Mouse (Mus musculus) frontal cortex, postnatal 14 days (tissue): ENCODE results near the gene Kbtbd2.

Experiments used
- DNase-seq, 2 experiments: peaks; one replicate each; pipeline ENCODE4 v3.0.0; 2022; ENCODE audit warnings: low spot score in 2 of 2

The Kbtbd2 gene

DNA sequence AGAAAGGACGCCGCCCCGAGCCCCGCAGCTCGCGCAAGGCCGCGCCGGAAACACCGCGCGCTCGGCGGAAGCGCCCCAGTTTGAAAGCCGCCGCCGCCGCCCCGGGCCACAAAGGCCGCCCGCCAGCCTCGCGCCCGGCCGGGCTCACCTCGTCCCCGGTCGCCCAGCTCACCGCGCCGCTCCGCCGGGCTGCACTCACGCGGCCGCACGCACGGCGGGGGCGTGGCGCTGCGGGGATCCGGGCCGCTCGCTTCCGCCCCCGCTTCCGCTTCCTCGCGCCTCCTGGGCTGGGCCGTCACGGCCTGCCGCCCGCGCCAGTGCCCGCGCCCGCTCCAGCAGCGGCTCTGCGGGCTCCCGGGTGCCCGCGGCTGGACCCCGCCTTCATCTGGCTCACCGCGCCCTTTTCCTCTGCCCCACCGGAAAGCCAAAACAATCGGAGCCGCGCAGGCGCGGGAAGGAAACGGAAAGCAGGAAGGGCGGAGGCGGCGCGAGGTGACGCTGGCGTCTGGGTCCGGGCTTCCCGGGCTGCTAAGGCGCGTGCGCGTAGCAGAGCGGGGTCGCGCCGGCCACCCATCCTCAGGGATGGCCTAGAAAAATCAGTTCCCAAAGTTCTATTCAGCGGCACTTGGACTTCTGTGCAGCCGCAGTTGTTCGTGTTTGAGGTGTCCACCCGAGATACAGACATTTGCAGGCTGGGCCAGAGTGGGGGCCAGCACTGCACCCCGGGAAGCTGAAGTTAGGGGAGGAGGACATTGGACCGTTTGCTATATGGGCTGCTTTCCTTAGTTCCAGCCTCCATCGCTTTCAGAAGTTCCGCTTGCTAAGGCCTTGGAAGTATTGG, at the start of gene Kbtbd2:
Kbtbd2 (minus strand) TSS at position 503 of the 841 bp plus-strand sequence.
- peak; percentile 89 to 92 for DNase-seq

DNA sequence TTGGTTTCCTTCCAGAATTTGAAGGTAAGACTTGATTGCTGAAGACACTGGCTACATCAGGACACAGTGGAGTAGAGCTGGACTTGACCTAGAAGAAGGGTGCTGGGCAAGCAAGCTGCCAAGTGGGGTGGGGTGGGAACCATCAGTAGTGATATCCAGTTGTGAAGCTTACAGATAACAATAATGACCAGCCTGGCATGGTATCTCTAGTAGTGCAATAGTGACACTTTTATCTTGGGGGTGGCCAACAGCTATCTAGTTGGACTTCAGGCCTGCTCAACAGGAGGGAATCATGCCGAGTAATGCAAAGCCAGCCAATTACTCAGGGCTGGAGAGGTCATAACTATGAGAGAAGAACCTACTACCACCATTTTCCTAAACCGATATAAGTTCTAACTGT, 46.8 kb upstream of the Kbtbd2 start:
- no peak for DNase-seq

DNA sequence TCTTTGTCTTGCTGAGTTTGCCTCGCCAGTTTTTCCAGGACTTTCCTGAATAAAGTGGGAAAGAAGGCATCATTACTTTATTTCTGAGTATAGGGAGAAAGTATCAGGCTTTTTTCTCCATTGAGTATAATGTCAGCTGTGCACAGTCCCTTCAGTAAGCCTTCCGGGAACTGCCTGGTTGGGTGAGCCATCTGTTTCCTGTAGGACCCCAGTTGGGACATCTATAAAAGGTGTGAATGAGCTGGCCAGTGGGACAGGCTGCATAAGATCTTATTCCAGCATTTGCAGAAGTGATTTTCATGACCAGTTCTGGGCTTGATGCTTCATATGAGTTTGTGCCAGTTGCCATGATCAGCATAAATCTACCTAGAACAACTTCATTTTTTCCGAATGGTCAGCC, 45.6 kb upstream of the Kbtbd2 start:
- no peak for DNase-seq

DNA sequence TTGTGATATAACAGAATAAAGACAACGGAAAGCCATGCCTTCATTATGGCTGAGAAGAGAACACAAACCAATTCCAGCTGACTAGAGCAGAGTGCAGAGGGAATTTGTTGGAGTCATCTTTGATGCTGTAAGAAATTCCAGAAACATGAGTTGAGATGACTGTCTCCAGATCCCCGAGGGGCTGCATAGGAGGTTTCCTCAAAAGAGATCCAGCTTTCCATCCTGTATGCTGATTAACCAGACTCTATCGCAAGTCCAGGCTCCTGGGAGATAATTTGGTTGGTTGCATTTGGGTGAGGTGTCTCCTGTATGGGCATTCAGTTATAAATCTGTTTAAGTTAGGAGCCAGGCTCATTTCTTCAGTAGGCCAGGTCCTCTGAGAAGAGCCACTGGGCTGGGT, 40.0 kb upstream of the Kbtbd2 start:
- no peak for DNase-seq

DNA sequence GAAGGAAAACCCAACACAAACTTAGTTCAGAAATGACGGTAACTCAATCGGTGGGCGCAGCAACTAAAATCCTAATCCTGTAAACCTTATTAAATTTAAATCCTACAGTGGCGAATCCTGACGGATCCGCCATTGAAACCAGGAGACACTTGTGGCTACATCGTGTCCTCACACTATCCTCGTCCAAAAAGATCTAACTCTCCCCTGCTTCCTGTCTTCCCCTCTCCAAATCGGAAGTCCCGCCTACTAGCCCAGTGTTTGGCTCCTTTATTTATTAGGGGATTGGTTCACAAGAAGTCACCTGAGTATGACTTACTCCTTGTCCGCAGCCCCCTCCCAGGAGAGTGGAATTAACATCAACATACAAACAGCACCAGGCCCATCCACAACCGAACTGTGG, 39.6 kb upstream of the Kbtbd2 start:
- no peak for DNase-seq

DNA sequence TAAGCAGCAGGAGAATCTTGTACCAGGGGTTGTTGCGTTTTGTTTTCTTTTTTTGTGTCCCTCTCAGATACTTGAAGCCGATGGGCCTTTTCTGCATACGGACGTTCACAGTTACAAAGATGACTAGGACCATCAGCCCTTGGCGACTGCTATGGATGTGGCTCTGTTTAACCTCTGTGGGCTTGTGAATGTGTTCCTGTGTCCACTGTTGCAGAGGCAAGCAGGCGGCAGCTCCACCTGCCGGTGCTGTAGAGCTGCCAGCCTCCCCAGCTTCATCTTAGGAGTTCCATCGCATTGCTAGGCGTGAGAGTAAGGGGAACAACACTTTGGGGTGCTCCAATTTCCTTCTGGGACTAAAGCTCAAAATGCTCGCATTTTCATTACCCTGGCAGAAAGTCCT, 37.9 kb upstream of the Kbtbd2 start:
- DNase-seq: no peak

DNA sequence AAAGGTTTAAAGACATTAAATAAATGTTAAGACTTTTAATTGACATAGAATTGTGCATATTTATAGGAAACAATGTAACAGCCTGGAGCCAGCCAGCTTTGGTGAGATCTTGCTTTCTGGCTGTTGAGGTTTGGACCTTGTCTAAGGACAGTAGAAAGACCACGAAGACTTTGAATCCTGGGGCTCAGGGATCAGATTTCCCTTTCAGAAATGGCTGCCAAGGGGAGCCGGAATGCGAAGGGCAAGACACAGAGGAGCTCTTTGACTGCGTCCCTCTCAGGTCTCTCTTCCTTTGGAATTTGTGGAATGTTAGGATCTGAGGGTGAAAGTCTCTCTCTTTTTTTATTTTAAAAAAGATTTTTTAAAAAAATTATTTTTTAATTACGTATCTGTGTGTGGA, 37.2 kb upstream of the Kbtbd2 start:
- DNase-seq: no peak

DNA sequence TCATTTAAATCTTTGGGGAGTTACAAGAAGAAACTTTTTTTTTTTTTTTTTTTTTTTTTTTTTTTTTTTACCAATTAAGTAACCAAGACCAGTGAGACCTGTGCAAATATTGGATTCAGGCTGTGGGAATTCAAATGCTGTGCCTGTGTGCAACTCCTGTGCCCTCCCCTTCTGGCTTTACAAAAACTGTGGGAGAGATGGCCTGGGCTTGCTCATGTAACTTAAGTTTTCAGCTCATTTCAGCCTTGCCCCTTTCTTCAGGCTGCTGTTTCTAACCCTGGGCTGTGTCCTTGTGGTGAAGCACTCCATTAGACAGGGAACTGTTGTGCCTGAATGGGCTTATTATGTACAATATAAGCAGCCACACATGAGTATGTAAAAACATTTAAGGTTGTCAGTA, 35.2 kb upstream of the Kbtbd2 start:
- DNase-seq: no peak

DNA sequence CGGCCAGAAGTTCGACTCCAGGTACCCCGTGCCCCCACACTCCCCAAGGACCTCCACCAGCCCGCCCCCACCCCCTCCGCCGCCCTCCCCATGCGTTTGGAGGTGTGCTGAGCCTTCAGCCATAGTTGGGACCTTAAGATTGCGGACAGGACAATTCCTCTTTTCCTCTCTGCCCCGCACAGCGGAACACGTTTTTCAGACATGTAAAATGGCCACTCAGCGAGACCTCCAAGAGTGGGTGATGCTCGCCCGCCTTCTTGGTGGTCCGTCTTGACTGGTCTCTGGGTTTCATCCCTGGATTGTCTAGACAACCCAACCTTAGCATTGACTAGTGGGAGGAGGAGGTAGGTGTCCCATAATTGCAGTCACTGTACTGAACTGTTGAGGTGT, 34.8 kb upstream of the Kbtbd2 start:
- DNase-seq: no peak

DNA sequence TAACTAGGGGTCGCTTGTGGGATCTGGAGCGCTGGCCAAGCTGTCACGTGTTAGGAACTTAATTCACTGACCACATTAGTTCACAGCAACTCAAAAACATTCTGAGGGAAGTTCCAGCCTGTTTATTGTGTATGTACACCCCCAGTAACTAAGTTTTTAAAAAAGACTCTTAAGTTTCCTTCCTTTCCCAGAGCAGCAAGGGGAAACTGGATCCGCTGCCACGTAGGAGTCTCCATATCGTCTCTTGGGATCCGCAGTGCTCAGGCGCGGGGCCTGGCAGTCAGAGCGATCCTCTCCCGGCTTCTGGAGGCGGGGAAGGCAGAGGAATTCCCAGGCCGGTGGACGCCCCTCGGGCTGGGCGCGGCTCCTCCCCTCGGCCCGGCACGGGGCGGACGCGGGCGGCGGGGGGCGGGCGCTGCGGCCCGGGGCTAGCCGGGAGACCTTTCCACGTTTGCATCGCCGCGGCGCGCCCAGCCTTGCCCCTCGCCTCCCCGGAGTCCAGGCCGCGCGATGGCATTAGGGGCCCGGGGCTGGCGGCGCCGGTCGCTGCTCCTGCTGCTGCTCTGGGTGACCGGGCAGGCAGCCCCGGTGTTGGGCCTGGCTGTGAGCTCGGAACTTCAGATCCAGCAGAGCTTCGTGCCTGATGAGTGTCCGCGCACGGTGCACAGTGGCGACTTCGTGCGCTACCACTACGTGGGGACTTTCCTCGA, 34.2 kb upstream of the Kbtbd2 start, which contains the start of gene Fkbp9:
Fkbp9 (plus strand) TSS at position 363 of the 710 bp plus-strand sequence.
- peak; percentile 29 to 37 for DNase-seq

DNA sequence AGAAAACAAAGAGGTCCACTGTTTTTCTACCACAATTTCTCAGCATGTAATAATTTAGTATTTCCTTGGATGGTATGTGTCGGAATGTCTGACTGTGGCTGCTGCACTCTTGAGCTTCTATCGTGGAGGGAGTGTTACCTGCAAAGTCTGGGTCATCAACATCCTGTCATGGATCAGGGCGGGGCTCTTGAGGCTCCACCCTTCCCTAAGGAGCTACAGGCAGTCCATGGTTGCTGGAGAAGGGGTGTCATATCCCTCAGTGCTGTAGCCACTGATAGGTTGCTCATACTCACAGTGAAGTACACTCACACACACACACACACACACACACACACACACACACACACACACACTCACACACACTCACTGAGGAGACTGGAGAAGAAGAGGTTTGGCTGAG, 28.0 kb upstream of the Kbtbd2 start:
- DNase-seq: no peak

DNA sequence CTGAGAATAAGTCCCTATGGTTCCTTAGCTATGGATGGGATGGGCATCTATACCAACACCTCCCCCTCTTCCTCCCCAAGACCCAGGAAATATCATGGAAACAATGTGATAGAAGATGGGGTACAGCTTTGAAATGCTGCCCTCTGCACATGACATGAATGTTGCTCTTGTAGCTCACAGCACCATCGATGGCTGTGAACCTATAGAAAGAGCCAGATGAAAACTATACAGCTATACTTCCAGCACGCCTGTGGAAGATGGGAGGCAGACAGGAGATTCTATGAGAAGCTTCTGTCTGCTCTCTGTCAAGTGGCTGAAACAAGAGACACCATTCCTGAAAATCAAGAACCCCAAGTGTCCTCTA, 21.5 kb upstream of the Kbtbd2 start:
- DNase-seq: no peak

DNA sequence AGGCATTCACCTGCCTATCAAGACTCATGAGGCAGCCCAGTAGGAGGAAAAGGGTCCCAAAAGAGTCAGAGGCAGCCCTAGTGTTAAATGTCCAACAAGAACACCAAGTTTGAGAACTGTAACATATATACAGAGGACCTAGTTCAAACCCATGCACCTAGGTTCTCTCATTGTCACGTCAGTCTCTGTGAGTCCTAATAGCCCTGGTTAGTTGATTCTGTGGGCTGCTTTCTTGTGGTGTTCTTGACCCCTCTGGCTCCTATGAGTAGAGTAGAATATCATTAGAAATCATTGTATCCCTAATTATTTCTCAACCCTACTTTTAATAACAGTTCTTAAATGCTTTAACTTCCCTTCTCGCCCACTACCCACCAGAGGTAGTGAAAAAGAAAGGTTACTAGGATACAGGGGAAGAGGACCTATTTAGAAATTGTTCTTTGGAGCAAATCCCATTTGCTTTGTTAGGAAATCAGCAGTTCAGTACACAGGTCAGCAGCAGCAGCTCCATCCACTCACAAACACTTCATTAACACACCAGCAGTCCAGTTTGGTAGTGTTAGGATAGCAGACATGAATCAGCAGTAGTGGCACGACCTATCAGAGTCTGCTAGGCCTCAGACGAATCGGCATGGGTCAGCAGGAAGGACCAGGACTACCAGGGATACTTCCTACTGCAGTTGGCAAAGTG, 21.0 kb upstream of the Kbtbd2 start:
- DNase-seq: no peak

DNA sequence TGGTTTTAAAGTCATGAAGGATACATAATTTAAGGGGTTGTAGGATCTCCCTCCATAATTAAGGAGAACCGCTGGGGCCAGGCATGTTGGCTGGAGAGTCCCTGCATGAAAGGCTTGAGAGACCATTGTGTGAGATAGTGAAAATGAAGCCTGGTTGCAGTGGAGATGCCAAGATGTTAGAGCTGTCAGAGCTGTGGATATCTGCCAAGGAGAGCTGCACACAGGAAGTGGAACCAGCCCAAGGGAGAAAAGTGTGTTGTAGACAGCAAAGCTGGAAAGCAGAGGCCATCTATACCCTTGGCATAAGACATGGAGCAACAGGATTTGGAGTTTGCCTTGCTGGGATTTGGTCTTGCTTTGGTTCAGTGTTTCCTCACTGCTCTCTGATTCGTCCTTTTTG, 15.7 kb upstream of the Kbtbd2 start:
- DNase-seq: no peak

DNA sequence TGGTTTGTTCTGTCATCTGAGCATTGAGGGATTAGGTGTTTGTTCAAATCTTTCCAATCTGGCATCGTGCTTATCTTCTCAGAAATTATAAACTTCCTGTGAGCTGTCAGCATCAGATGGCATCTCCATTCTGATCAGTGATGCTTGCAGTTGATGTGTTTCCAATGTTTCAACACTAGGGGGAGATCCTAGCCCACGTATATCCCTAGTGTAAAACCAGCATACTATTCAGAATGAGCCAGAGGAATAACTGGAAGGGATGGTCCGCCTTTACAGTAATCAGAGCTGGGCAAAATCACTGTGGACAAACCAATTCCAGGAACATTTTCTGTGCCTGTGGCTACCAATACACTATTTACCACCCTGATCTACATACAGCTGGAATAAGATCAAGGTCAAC, 11.0 kb upstream of the Kbtbd2 start:
- peak in 1 of 2 experiments; percentile 22 for DNase-seq

DNA sequence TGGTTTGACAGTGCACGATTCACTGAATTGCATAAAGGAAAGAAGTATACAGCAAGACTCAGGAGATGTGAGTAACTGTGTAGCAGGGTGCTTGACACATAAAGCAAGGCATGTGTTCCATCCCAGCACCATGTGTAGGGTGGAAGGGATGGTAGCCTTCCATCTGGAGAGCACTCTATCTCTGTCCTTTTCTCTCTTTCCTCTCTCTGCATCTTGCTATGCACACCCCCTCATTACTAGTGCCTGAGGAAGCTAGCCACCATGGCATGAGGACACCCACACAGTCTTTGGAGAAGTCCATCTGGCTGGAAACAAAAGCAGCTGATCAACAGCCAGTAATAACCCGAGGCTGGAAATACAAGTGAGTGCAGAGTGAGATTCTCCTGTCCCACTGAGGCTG, 8.6 kb upstream of the Kbtbd2 start:
- no peak for DNase-seq

DNA sequence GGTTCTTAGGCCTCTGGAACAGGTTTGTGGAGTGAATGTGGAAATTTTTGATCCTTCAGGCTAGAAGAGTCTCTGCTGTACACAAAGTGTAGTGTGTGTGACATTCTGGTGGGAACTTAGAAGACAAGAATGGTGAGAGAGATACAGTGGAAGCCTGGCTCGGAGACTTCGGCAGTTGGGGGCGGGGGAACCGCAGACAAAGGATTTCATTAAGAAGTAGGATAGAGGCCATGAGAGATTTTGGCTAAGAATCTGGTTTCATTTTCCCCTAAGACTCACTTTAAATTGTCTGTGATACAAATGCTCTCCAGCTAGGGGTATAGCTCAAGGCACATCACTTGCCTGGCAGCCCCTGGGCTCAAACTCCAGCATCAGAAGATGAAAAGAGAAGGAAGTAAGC, 7.4 kb upstream of the Kbtbd2 start:
- no peak for DNase-seq

DNA sequence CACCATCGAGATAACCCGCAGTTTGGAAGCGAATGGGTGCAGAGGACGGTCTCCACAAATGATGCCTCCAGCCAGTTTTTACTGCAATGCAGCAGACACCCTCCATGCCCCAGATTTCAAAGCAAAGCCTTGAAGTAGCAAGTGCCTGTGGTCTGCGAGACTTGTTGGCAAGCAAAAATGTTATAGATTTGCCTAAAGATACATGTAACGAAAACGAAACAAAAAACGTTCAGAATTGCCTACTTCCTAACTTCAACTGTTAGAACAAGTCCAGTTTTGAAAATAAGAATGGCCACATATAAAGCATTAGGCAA, 496 bp upstream of the Kbtbd2 start:
- no peak for DNase-seq

DNA sequence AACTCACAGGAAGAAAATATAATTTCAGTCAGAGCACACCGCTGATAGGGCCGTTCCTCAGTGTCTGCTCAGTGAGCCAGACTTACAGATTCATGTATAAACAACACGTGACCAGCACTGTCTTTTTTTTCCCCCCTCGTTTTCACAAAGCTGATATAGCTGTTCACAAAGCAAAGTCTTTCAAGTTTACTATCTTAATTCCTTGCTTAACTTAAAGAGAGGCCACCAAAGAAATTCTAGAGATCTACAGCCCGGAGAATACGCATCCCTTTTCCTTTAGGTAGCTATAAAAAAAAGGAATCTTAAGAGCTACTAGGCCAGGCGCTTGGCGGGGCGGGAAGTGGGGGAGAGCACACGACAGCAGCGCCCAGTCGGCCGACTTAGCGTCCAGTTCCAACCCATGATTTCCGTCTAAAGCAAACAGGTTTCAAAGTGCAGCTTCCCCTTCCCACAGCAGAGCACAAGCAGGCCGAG, 908 bp downstream of the Kbtbd2 start:
- peak in 1 of 2 experiments; percentile 17 for DNase-seq

DNA sequence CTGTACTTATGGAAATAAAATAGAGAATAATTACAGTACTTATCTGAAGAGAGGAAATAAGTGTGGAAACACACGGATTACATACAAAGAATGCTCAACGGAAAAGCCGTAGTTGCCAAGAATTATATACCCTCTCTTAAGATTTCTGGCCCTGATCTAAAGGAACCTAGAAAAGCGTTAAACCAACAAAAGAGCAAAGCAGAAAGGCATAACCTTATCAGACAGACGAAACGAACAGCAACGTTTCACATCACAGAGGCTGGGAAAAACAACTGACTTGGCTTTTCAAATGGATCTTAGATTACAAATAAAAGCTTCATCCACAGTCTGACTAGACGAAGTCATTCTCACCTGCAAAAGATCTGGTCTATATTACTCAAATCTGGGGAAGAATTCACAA, 1.4 kb downstream of the Kbtbd2 start:
- DNase-seq: no peak

DNA sequence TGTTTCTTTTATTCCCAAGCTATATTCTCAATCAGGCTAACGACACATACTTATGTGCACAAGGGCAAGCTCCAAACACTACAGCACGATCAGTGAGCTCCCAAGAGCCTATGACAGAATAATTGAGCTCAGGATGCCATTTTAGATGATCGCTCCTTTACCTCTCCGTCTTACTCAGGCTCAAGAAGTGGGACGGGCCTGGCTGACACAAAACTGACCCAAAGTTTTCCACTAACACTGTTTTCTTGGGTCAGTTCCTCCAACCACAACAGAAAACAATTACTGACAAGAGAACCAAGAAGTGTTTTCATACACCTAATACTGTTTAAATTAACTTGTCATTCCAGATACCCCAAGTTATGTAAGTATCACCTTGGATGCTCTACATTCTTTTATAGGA, 2.8 kb downstream of the Kbtbd2 start:
- no peak for DNase-seq

DNA sequence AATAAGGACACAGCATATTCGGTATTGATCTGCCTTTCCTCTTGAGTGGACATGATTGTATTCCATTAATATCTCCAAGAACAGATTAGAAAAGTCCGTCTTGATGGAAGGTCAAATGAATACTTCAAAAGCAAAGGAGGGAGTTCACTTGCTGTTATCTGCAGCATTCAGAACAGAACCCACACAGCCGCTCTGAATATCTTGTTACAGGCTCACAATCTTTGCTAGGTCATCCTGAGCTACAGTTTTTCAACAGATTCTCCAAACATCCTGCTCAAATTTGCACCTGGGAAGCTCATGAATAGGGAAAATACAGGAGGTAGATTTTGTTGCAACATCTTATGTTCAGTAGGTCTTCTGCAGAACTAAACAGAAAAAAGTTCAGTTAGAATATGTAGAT, 8.3 kb downstream of the Kbtbd2 start:
- no peak for DNase-seq

DNA sequence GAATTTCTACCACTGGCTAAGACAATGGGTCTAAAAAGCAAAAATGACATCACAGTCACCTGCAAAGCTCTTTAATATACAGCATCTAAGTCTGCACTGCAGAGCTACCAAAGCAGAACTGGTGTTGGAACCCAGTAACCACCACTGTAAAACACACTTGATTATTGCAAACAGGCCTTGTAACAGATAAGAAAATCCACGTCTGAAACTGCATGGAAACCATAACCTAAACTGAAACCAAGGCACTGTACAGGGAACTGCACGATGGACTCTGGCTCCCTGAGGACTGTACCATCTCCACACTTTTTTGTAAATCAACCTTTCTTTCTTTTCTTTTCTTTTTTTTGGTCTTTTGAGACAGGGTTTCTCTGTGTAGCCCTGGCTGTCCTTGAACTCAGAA, 9.9 kb downstream of the Kbtbd2 start:
- no peak for DNase-seq
